Mouse (Mus musculus) stomach, embryonic 14.5 days (tissue): ENCODE measurements around the gene Csrnp3. TPM values are rescaled to one million over a fixed set of nuclear protein-coding genes. Genes with fewer than 3 reads are reported as not detected.

ENCODE experiments used
- ATAC-seq: fragments of 200-750 bp; cut with Nextera tagmentation; 2 replicates; pipeline ENCODE4 v1.8.0; 2017; ENCODE audit warnings: low read depth, moderate TSS enrichment; ENCODE audit not compliant: insufficient number of reproducible peaks, insufficient read depth, low FRiP score
- H3K27ac ChIP-seq: fragments of 300-500 bp; sonication (generic); 2 replicates; pipeline ENCODE4 v1.5.1; 2014; ENCODE audit warnings: mild to moderate bottlenecking, low read length, moderate library complexity, mixed read lengths
- H3K27me3 ChIP-seq: fragments of 300-500 bp; sonication (generic); 2 replicates; pipeline ENCODE4 v1.6.1; 2014; ENCODE audit warnings: low read length, control low read depth, mixed read lengths; ENCODE audit not compliant: control insufficient read depth, insufficient read depth
- H3K36me3 ChIP-seq: fragments of 300-500 bp; sonication (generic); 2 replicates; pipeline ENCODE4 v1.6.1; 2014; ENCODE audit warnings: mild to moderate bottlenecking, control low read depth, low read length, moderate library complexity, mixed read lengths; ENCODE audit not compliant: control insufficient read depth, insufficient read depth
- H3K4me1 ChIP-seq: fragments of 300-500 bp; sonication (generic); 2 replicates; pipeline ENCODE4 v1.6.1; 2014; ENCODE audit warnings: low read length, control low read depth, mixed read lengths; ENCODE audit not compliant: control insufficient read depth, insufficient read depth
- H3K4me2 ChIP-seq: fragments of 300-500 bp; sonication (generic); replicated peaks from 2 replicates; pipeline ENCODE4 v1.6.1; 2014; ENCODE audit warnings: low read depth, low read length, control low read depth
- H3K4me3 ChIP-seq: fragments of 300-500 bp; sonication (generic); 2 replicates; pipeline ENCODE4 v1.5.1; 2014; ENCODE audit warnings: low read depth, low read length, control low read depth
- H3K9ac ChIP-seq: fragments of 300-500 bp; sonication (generic); replicated peaks from 2 replicates; pipeline ENCODE4 v1.6.1; 2014; ENCODE audit warnings: low read depth, mild to moderate bottlenecking, control low read depth, low read length, moderate library complexity, mixed read lengths
- H3K9me3 ChIP-seq: fragments of 300-500 bp; sonication (generic); 2 replicates; pipeline ENCODE4 v1.6.1; 2016; ENCODE audit warnings: low read depth, low read length, control low read depth; ENCODE audit not compliant: control insufficient read depth
- WGBS: fragments of 180-500 bp; shearing (Covaris S2); extraction: QIAGEN DNeasy Blood & Tissue Kit; methylation state at CpG from one replicate; pipeline ENCODE4 v1.1.7; 2014; 5-methylcytosine and 5-hydroxymethylcytosine counted together
- polyA plus RNA-seq: library from polyadenylated mRNA; unstranded; fragments of >200 nt; fragmentation: Nextera tagmentation; extraction: Ambion mirVana; gene quantifications from 2 replicates; pipeline ENCODE4 v1.2.1, GENCODE M21; 2014

Csrnp3 gene
- polyA plus RNA-seq, 1 experiment from 2014 or later: 4.2 TPM

DNA sequence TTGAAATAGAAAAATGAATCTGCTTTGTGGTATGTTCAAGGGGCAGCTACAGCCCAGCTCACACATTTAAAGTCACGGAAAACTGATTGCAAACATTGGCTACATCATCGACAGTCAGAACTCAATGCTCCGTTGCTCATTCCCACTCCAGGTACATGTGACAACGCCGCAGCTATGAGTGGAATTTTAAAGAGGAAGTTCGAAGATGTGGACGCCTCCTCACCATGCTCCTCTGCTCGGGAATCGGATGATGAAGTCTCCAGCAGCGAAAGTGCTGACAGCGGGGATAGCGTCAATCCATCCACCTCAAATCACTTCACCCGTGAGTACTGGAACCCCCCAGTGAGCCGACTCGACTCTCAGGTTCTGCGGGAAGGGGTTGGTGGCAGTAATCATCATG is 103.2 kb downstream of the Csrnp3 start:
- 90% methylated on average over 16 of the region's 16 CpGs for WGBS
- ATAC-seq: no peak
- H3K9ac ChIP-seq: no peak overlapping the region
- no peak overlapping the region for H3K27ac ChIP-seq
- no peak overlapping the region for H3K4me2 ChIP-seq
- H3K4me1 ChIP-seq: no peaks in the 10 kb centered on the region
- H3K36me3 ChIP-seq: no peaks in the 10 kb centered on the region
- H3K4me3 ChIP-seq: no peak overlapping the region
- no peaks in the 10 kb centered on the region for H3K27me3 ChIP-seq
- no peaks in the 10 kb centered on the region for H3K9me3 ChIP-seq

DNA sequence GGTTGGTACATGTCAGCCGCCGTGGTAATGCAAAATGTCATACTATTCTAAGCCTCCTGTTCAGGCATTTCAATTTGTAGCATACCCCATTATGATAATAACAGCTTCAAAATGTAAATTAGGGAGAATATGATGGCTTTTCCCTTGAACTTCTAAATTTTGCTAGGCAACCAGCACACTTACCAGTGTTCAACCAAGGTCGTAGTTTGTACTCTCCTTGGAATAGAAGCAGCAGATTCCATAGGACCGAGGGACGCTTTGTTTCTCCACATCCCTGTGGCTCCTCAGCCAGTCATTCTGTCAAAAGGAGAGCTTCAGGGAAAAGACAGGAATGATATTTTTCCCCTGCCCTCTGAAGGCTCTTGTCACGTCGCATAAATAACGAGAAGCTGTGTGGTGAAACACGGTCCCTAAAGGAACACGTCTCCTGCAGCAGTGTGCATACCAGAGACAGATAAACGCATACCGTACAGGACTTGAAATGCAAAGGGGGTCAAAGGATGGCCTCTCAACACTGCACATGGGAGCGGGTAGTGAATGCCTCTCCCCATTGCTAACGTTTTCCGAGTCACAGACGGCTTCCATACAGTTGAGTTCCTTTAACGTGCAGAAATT is 108.3 kb downstream of the Csrnp3 start:
- Histone ChIP-seq H3K4me2 (no peak overlapping the region), H3K27me3 (no peaks in the 10 kb centered on the region), H3K27ac (no peak overlapping the region), H3K9me3 (no peaks in the 10 kb centered on the region), H3K4me3 (no peak overlapping the region), H3K36me3 (no peaks in the 10 kb centered on the region), H3K4me1 (no peaks in the 10 kb centered on the region), H3K9ac (no peak overlapping the region)
- no peak for ATAC-seq
- 68% methylated on average over 17 of the region's 17 CpGs for WGBS

GRCm38 (mm10) chr2:65955804-65956203 is 110.2 kb downstream of the Csrnp3 start:
- Histone ChIP-seq H3K4me2 (no peak overlapping the region), H3K9ac (no peak overlapping the region), H3K4me1 (no peaks in the 10 kb centered on the region), H3K9me3 (no peaks in the 10 kb centered on the region), H3K27me3 (no peaks in the 10 kb centered on the region), H3K27ac (no peak overlapping the region), H3K36me3 (no peaks in the 10 kb centered on the region), H3K4me3 (no peak overlapping the region)
- ATAC-seq: no peak
- 97% methylated on average over 1 of the region's 1 CpGs for WGBS

- Histone ChIP-seq H3K4me1 (no peaks in the 10 kb centered on the region), H3K4me3 (no peak overlapping the region), H3K27ac (no peak overlapping the region), H3K9ac (no peak overlapping the region), H3K9me3 (no peaks in the 10 kb centered on the region), H3K4me2 (no peak overlapping the region), H3K36me3 (no peaks in the 10 kb centered on the region), H3K27me3 (no peaks in the 10 kb centered on the region)
- WGBS: 77% methylated on average over 9 of the region's 9 CpGs
- no peak for ATAC-seq
Observed at GRCm38 (mm10) chr2:65956727-65957126, 111.2 kb downstream of the Csrnp3 start.

DNA sequence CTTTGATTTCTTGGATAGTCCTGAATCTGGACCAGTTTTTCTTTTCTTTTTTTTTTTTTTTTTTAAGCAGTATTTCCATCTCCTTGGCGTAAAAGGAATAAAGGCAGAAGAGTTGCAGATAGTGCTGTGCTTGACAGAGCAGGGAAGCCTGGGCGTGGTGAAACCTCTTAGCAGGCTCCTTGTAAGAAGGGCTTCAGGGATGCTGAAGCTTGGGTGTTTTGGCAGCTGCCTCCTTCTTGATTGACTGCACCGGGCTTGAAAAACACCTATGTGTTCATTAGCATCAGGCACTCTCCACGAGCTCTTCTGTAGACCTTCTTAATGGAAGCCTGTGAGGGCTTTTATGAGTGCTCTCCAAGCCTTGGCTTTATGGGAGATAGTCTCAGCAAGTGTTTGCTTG is 117.9 kb downstream of the Csrnp3 start:
- Histone ChIP-seq H3K9me3 (no peaks in the 10 kb centered on the region), H3K4me1 (no peaks in the 10 kb centered on the region), H3K9ac (no peak overlapping the region), H3K27ac (no peak overlapping the region), H3K27me3 (no peaks in the 10 kb centered on the region), H3K36me3 (no peaks in the 10 kb centered on the region), H3K4me2 (no peak overlapping the region), H3K4me3 (no peak overlapping the region)
- 76% methylated on average over 4 of the region's 4 CpGs for WGBS
- ATAC-seq: no peak

DNA sequence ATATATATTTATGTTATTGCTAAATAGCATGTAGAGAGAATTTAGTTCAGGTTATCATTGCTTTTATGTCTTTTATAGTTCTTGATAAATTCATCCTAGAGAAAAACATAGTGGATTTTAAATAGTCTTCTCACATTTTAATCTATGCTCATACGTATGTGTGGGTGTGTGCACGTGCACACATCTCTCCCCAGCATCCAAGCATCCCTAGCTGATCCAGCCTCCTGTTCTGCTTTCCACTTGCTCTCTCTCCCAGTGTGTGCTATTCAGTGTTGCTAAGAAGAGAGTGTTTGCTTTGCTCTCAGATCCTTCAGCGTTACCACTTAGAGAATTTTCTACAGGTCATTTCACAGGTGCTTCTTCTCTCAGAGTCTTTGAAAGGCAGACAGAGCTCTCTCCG is 123.2 kb downstream of the Csrnp3 start:
- Histone ChIP-seq H3K9me3 (no peaks in the 10 kb centered on the region), H3K27me3 (no peaks in the 10 kb centered on the region), H3K36me3 (no peaks in the 10 kb centered on the region), H3K4me1 (no peaks in the 10 kb centered on the region), H3K27ac (no peak overlapping the region), H3K4me3 (no peak overlapping the region), H3K9ac (no peak overlapping the region), H3K4me2 (no peak overlapping the region)
- WGBS: 60% methylated on average over 4 of the region's 4 CpGs
- no peak for ATAC-seq

GRCm38 (mm10) chr2:65973907-65974306 is 128.3 kb downstream of the Csrnp3 start:
- Histone ChIP-seq H3K4me1 (no peaks in the 10 kb centered on the region), H3K4me3 (no peak overlapping the region), H3K9me3 (no peaks in the 10 kb centered on the region), H3K36me3 (no peaks in the 10 kb centered on the region), H3K27ac (no peak overlapping the region), H3K9ac (no peak overlapping the region), H3K27me3 (no peaks in the 10 kb centered on the region), H3K4me2 (no peak overlapping the region)
- no peak for ATAC-seq
- WGBS: 93% methylated on average over 4 of the region's 4 CpGs

GRCm38 (mm10) chr2:65975383-65975782 is 129.8 kb downstream of the Csrnp3 start:
- H3K27me3 ChIP-seq: no peaks in the 10 kb centered on the region
- H3K4me2 ChIP-seq: no peak overlapping the region
- no peak overlapping the region for H3K9ac ChIP-seq
- 88% methylated on average over 5 of the region's 5 CpGs for WGBS
- no peak overlapping the region for H3K4me3 ChIP-seq
- H3K27ac ChIP-seq: no peak overlapping the region
- H3K9me3 ChIP-seq: no peaks in the 10 kb centered on the region
- no peak for ATAC-seq
- H3K4me1 ChIP-seq: no peaks in the 10 kb centered on the region
- no peaks in the 10 kb centered on the region for H3K36me3 ChIP-seq
